Mouse (Mus musculus) testis, postnatal 10 days (tissue): Measurements from ENCODE around the gene Slamf7.

Source experiments
- DNase-seq: peaks from one replicate; pipeline ENCODE4 v3.0.0; 2021; ENCODE audit warnings: low spot score

Gene Slamf7

GRCm38 (mm10) chr1:171635696-171636095 lies 17.1 kb downstream of the Slamf7 start:
- DNase-seq, result no peak

DNA sequence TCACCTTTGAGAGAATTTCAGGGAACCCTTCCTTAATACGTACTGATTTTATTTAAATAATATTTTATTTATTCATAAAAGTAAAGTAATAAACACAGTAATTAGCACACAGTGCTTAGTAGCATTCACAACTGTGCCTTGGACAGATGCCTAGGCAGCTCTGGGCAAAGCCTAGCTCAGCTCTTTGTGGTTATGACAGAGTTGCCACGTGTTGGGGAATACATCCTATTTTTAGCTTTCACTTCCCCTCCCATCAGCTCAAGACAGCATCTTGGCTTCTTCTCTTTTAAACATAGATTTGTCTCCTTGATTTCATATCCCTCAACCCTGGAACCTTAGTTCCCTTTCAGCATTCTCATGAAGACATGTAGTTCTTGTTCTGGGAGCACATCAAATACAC lies 21.4 kb downstream of the Slamf7 start:
- no peak for DNase-seq

- DNase-seq, result no peak
These were observed 21.9 kb downstream of the Slamf7 start for GRCm38 (mm10) chr1:171630912-171631311.

DNA sequence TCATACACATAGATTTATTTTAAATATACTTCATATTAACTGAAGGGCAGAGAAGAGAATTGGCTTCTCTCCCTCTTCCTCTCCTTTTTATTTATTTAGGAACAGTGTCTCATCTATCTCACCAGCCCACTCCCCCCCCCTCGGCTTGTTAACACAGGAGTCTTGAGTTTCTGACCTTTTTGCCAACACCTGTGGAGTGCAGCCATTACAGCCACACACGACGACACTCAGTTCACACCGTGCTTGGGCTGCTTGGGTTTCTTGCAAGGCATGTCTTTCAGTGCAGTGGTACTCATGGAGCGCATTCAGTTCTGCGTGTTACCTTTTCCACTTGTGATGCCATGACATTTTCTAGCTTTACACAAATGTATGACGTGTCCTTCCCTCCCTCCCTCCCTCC lies 22.8 kb downstream of the Slamf7 start:
- DNase-seq, result no peak

DNA sequence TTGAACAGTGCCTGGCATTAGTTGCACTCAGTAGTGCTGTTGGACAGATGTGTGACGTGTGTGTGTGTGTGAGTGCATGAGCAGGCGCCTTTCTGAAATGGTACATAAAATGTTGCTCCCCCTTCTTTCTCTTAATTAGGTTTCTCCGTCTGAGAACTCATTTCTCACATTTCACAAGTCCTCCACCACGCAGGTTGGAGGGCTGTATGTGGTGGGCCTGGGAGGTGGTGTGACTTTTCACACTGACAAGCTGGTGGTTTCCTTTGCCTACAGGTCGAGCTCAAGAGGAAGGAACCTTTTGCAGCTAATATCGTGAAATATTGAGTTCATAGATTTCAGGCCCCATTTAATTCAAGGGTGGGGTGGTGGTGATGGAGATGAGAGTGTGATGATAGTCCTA lies 23.7 kb downstream of the Slamf7 start:
- DNase-seq, result no peak

- no peak for DNase-seq
These were observed 25.0 kb downstream of the Slamf7 start for GRCm38 (mm10) chr1:171627801-171628200.

- no peak for DNase-seq
These were observed 32.7 kb downstream of the Slamf7 start for GRCm38 (mm10) chr1:171620091-171620490.

DNA sequence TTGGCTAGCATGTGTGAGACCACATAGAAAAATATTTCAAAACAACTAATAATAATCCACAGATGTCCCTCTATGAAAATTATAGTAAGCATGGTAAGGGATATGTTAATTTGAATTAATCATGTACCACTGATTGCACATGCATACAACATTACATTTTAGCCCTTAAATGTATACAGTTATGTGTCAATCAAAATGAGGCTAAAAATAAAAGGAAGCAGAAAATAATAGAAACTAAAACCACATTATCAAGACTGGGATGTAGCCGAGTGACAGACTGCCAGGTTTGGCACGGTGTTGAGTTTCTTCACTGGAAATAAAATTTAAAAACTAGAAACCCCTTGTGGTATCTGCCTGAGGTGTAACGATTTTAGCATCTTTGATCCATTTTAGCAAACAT lies 33.2 kb downstream of the Slamf7 start:
- DNase-seq, result no peak

GRCm38 (mm10) chr1:171619001-171619400 lies 33.8 kb downstream of the Slamf7 start:
- no peak for DNase-seq

- no peak for DNase-seq
These were observed 35.8 kb downstream of the Slamf7 start for GRCm38 (mm10) chr1:171616881-171617515.

- no peak for DNase-seq
These were observed 38.9 kb downstream of the Slamf7 start for GRCm38 (mm10) chr1:171613962-171614361.

DNA sequence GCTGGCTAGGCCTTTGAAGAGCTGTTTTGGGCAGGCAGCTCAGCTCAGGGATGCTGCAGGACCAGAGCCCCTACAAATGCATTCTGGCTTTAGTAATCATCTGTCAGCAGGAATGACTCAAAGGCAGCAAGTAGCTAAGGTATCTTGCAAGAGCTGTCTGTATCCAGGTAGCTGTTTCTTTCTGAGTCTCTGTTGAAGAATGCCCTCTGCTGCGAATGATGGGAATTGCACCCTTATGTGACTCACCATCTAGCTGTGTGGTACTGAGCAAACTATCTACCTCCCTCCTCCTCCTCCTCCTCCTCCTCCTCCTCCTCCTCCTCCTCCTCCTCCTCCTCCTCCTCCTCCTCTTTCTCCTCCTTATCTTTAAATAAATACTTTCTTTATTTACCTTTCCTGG lies 42.1 kb downstream of the Slamf7 start:
- DNase-seq, result no peak

GRCm38 (mm10) chr1:171610026-171610425 lies 42.8 kb downstream of the Slamf7 start:
- no peak for DNase-seq

GRCm38 (mm10) chr1:171607176-171607575 lies 45.7 kb downstream of the Slamf7 start, which contains the start of gene Ly9:
Ly9 (minus strand) TSS chr1:171607410.
- DNase-seq, result no peak

- DNase-seq, result no peak
These were observed 46.2 kb downstream of the Slamf7 start for GRCm38 (mm10) chr1:171606656-171607055.

- DNase-seq, result no peak
These were observed 48.1 kb downstream of the Slamf7 start for GRCm38 (mm10) chr1:171604686-171605085.

DNA sequence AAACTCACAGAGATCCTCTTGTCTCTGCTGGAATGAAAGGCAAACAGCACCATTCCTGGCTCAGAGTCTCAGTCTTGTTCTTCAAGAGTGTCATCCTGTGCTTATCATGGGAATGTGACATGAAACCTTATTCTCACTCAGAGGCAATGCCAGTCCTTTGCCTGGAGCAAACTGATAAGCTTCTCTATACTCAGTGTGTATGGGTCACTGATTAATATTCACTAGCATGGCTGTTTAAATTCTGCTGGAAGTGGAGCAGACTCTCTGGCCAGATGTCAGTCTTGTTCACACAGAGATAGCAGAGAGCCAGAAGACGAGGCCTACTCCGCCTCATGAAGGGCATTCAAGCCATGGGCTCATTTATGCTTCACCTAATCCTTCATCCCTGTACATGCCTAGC lies 68.3 kb downstream of the Slamf7 start:
- DNase-seq, result no peak
